ENCODE assay signal across 9 mouse cellular contexts in the genomic region with DNA sequence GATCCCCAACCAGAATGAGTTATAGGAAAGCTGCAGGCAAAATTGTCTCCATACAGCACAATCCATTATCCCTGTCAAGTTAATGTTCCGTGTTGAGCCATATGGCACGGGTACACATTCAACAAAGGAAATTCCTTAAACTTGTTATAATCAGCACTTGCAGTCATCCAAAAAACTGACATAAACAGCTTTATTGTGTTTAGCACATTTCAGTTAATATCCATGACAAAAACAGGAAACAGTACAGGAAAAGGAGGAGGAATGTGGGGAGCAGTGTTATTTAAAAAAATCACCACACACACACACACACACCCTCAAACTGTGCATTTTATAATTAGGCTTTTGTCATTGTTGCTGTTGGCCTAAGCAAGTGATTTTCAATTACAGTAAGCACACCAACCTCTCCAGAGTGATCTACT.
DNase-seq lines count a peak whose midpoint lies in the region; ATAC-seq and TF ChIP-seq lines count a peak whose summit lies in the region.
"Had no signal": no experiment of that assay in that cellular context is flagged by ENCODE, and none has a peak within 500 bp of the region (broad histone marks: within the 10 kb centered on the region; RNA-seq: fewer than 3 reads in every experiment).

No protein-coding gene starts in this region.

- H3K36me3 ChIP-seq in heart, embryonic 15.5 days = no peaks in the 10 kb centered on the region
- no peaks in the 10 kb centered on the region for H3K36me3 ChIP-seq in heart, embryonic 11.5 days (ENCODE audit: control insufficient read depth, insufficient read depth, low read length)
- H3K36me3 ChIP-seq in embryonic facial prominence, embryonic 14.5 days (ENCODE audit: control insufficient read depth, insufficient read depth, low read length) = no peaks in the 10 kb centered on the region
- H3K36me3 ChIP-seq in limb, embryonic 14.5 days (ENCODE audit: control insufficient read depth, insufficient read depth, low read length) = no peaks in the 10 kb centered on the region
- H3K36me3 ChIP-seq: liver, embryonic 13.5 days had no signal

- DNase-seq in R1 (ENCODE audit: low read depth, low spot score) = peak; percentile 26
- DNase-seq in embryonic facial prominence, embryonic 14.5 days (ENCODE audit: low spot score) = peak; percentile 87
- DNase-seq in limb, embryonic 14.5 days (ENCODE audit: low spot score) = peak; percentile 68
- no peak for DNase-seq in right cerebral cortex, postnatal 4 days
- DNase-seq in spleen, postnatal 10 days (ENCODE audit: low spot score in 2 of 2) = no peak
- no peak for DNase-seq in thymus, postnatal 25 days
- DNase-seq: liver, embryonic 13.5 days had no signal

- H3K4me1 ChIP-seq in heart, embryonic 15.5 days (replicated peaks) = peaks cover 16% of the 10 kb centered on the region
- H3K4me1 ChIP-seq in heart, embryonic 11.5 days (ENCODE audit: control insufficient read depth, insufficient read depth, low read length) = peaks cover 11% of the 10 kb centered on the region; the same call in 1 of the 2 replicates
- peaks cover 35% of the 10 kb centered on the region for H3K4me1 ChIP-seq in embryonic facial prominence, embryonic 14.5 days (ENCODE audit: control insufficient read depth, insufficient read depth, low read length)
- peaks cover 13% of the 10 kb centered on the region; the same call in 1 of the 2 replicates for H3K4me1 ChIP-seq in limb, embryonic 14.5 days (ENCODE audit: control insufficient read depth, insufficient read depth, low read length)

- H3K9ac ChIP-seq in heart, embryonic 15.5 days = no peak overlapping the region
- H3K9ac ChIP-seq in heart, embryonic 11.5 days (ENCODE audit: low read depth, low read length) = no peak overlapping the region
- no peak overlapping the region for H3K9ac ChIP-seq in embryonic facial prominence, embryonic 14.5 days (ENCODE audit: low read depth, low read length)
- no peak overlapping the region for H3K9ac ChIP-seq in limb, embryonic 14.5 days (ENCODE audit: low read depth, low read length, severe bottlenecking)
- H3K9ac ChIP-seq: liver, embryonic 13.5 days had no signal

- H3K27ac ChIP-seq in heart, embryonic 15.5 days = peak overlapping the region; percentile 51; the same call in 1 of the 2 replicates
- no peak overlapping the region for H3K27ac ChIP-seq in heart, embryonic 11.5 days (ENCODE audit: low read depth, low read length)
- peak overlapping the region; percentile 63 for H3K27ac ChIP-seq in embryonic facial prominence, embryonic 14.5 days (replicated peaks; ENCODE audit: low read depth, low read length)
- H3K27ac ChIP-seq in limb, embryonic 14.5 days (replicated peaks; ENCODE audit: low read depth, low read length) = no peak overlapping the region
- H3K27ac ChIP-seq: liver, embryonic 13.5 days had no signal

- ATAC-seq in heart, embryonic 15.5 days (replicated peaks; ENCODE audit: insufficient number of reproducible peaks, insufficient read depth, low FRiP score, low read depth) = no peak
- ATAC-seq in heart, embryonic 11.5 days (replicated peaks; ENCODE audit: insufficient number of reproducible peaks, low FRiP score, low TSS enrichment) = no peak
- ATAC-seq in embryonic facial prominence, embryonic 14.5 days (ENCODE audit: low read depth) = peak; percentile 45; the same call in 1 of the 2 replicates
- no peak for ATAC-seq in limb, embryonic 14.5 days (ENCODE audit: low FRiP score, low read depth)

- H3K27me3 ChIP-seq in heart, embryonic 15.5 days = no peaks in the 10 kb centered on the region
- H3K27me3 ChIP-seq in heart, embryonic 11.5 days (ENCODE audit: control insufficient read depth, insufficient read depth, low read length) = no peaks in the 10 kb centered on the region
- no peaks in the 10 kb centered on the region for H3K27me3 ChIP-seq in embryonic facial prominence, embryonic 14.5 days (replicated peaks; ENCODE audit: control insufficient read depth, insufficient read depth, low read length)
- H3K27me3 ChIP-seq in limb, embryonic 14.5 days (ENCODE audit: control insufficient read depth, insufficient read depth, low read length) = no peaks in the 10 kb centered on the region
- H3K27me3 ChIP-seq: liver, embryonic 13.5 days had no signal

- WGBS in heart, embryonic 15.5 days = 52% methylated on average over 2 of the region's 2 CpGs
- 60% methylated on average over 2 of the region's 2 CpGs for WGBS in heart, embryonic 11.5 days (ENCODE audit: insufficient replicate concordance)
- 1% methylated on average over 2 of the region's 2 CpGs for WGBS in embryonic facial prominence, embryonic 14.5 days
- WGBS in limb, embryonic 14.5 days = 2% methylated on average over 2 of the region's 2 CpGs

- H3K9me3 ChIP-seq in heart, embryonic 15.5 days (replicated peaks) = no peaks in the 10 kb centered on the region
- no peaks in the 10 kb centered on the region for H3K9me3 ChIP-seq in heart, embryonic 11.5 days (replicated peaks; ENCODE audit: control insufficient read depth, low read length)
- H3K9me3 ChIP-seq in embryonic facial prominence, embryonic 14.5 days (ENCODE audit: control insufficient read depth, low read length) = no peaks in the 10 kb centered on the region
- no peaks in the 10 kb centered on the region for H3K9me3 ChIP-seq in limb, embryonic 14.5 days (ENCODE audit: control insufficient read depth, low read length)
- H3K9me3 ChIP-seq: liver, embryonic 13.5 days had no signal

- no peak overlapping the region for H3K4me2 ChIP-seq in heart, embryonic 15.5 days
- H3K4me2 ChIP-seq in heart, embryonic 11.5 days = no peak overlapping the region
- H3K4me2 ChIP-seq in embryonic facial prominence, embryonic 14.5 days (ENCODE audit: low read depth, low read length) = no peak overlapping the region
- H3K4me2 ChIP-seq in limb, embryonic 14.5 days (replicated peaks; ENCODE audit: low read depth, low read length, severe bottlenecking) = no peak overlapping the region
- H3K4me2 ChIP-seq: liver, embryonic 13.5 days had no signal

- no peak overlapping the region for H3K4me3 ChIP-seq in heart, embryonic 15.5 days
- H3K4me3 ChIP-seq in heart, embryonic 11.5 days (ENCODE audit: low read depth, low read length) = no peak overlapping the region
- H3K4me3 ChIP-seq in embryonic facial prominence, embryonic 14.5 days (ENCODE audit: low read depth, low read length) = no peak overlapping the region
- H3K4me3 ChIP-seq in limb, embryonic 14.5 days (replicated peaks; ENCODE audit: low read length) = no peak overlapping the region
- H3K4me3 ChIP-seq: liver, embryonic 13.5 days had no signal

- no peak for TF ChIP-seq POLR2A in limb, embryonic 14.5 days (IDR thresholded peaks at IDR 0.05; ENCODE audit: borderline replicate concordance, extremely low read depth, insufficient read depth, insufficient read length)

Comparison
In these comparisons a context has a peak if more than half of its experiments do, and no peak if none do; other contexts are left out.
1. H3K27ac ChIP-seq: peak in heart, embryonic 15.5 days (single experiment) and embryonic facial prominence, embryonic 14.5 days (single experiment); none in heart, embryonic 11.5 days (single experiment) and limb, embryonic 14.5 days (single experiment).
2. DNase-seq: peak in R1 (single experiment), embryonic facial prominence, embryonic 14.5 days (single experiment) and limb, embryonic 14.5 days (single experiment); none in right cerebral cortex, postnatal 4 days (single experiment), spleen, postnatal 10 days (0 of 2) and thymus, postnatal 25 days (single experiment).